Mouse (Mus musculus): ENCODE data around the gene 4921524J17Rik. TPM values are rescaled to one million over a fixed set of nuclear protein-coding genes. Genes with fewer than 3 reads are reported as not detected.

Gene 4921524J17Rik
- polyA plus RNA-seq (2012) = 2.1 and 2.7 TPM in 2 replicates

DNA sequence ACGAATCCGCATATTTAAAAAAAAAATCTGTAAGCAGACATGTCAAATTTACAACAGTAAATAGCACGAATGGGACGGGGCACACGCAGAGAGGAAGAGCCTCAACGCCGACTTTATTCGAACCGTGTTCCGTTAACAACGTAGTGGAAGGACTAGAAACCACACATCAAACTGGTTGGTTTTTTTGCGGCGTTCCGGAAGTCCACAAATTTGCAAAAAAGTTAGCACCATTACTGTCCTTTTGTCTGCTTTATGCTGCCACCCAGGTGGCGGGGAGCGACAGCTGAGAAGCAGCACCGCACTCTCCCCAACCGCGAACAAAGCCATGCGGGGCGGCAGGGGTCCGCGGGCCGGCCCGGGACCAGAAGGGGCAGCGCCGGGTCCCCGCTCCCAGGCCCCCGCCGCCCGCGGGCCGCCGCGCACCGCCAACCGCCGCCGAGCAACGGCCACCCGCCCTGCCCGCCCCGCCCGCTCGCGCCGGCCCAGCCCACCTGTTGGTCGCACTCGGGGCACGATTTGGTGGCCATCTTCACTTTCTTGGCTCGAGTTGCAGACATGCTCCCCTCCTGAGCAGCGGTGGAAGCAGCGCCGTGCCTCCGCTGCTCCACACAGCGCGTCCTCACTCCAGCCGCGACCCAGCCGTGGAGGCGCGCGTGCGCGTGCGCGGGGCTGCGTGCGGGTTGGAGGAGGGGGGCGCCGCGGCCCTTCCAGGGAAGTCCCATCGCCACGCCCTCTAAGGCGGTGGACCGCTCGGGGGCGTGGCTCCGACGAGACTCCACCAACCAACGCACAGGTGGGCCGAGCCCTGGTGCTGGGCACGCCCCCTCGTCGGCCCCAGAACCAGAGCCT is at the start of gene 4921524J17Rik:
Gene 4921524J17Rik, minus strand, starts transcription at position 666 of the 849 bp plus-strand sequence.
- no peaks in the 10 kb centered on the region for H3K36me3 ChIP-seq (ENCODE audit: control insufficient read depth)
- no peaks in the 10 kb centered on the region for H3K27me3 ChIP-seq (ENCODE audit: control insufficient read depth)
- H3K4me3 ChIP-seq (replicated peaks) = peak within 1 kb of the TSS; percentile 93
- H3K9me3 ChIP-seq (ENCODE audit: control insufficient read depth, low read length) = no peaks in the 10 kb centered on the region
- peaks cover 51% of the 10 kb centered on the region for H3K4me1 ChIP-seq (ENCODE audit: control insufficient read depth)
- TF ChIP-seq TAL1 (IDR thresholded peaks at IDR 0.05; ENCODE audit: low read length) = no peak
- no peak for TF ChIP-seq GATA1 (IDR thresholded peaks at IDR 0.05; ENCODE audit: low read length)

DNA sequence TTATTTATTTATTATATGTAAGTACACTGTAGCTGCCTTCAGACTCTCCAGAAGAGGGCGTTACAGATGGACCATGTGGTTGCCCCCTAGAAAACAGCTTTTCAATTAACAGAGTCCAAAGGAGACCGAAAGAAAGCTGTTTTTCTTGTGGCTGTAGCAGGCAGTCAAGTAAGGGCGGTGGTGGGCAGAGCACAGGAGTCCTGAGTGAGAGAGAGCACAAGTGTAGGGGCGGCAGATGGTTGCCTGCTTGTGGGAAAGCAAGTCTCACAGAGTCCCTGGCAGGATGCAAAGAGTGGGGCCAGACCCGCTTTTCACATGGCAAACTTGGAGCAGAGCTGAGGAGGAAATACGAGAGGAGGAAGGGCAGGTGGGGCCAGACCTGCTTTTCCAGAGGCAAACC is 49.8 kb upstream of the 4921524J17Rik start:
- TF ChIP-seq TAL1 (IDR thresholded peaks at IDR 0.05; ENCODE audit: low read length) (no peak), GATA1 (IDR thresholded peaks at IDR 0.05; ENCODE audit: low read length) (no peak)
- Histone ChIP-seq H3K36me3 (ENCODE audit: control insufficient read depth) (no peaks in the 10 kb centered on the region), H3K4me3 (replicated peaks) (no peak overlapping the region)

DNA sequence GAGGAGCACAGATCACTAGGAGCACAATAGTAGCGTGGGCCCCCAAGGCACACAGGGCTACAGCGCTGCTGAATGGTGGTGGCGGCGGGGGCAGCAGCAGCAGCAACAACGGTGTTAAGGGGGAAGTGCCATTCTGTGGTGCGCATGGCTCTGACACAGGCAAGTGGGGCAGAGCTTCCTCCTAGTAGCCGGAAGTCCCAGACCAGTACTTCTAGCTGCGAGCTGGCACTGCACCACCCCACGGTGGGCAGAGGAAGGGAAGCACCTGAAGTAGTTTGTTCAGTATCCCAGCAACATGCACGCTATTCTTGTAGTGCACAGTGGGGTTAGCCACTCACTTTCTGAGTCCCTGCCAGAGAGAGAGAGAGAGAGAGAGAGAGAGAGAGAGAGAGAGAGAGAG is 49.3 kb upstream of the 4921524J17Rik start:
- TF ChIP-seq TAL1 (IDR thresholded peaks at IDR 0.05; ENCODE audit: low read length) = no peak; the same call in 2 of the 3 replicates
- TF ChIP-seq GATA1 (IDR thresholded peaks at IDR 0.05; ENCODE audit: low read length) = no peak
- Histone ChIP-seq H3K27me3 (ENCODE audit: control insufficient read depth) (no peaks in the 10 kb centered on the region), H3K4me1 (ENCODE audit: control insufficient read depth) (peaks cover 5% of the 10 kb centered on the region; the same call in 1 of the 2 replicates), H3K36me3 (ENCODE audit: control insufficient read depth) (no peaks in the 10 kb centered on the region), H3K9me3 (ENCODE audit: control insufficient read depth, low read length) (no peaks in the 10 kb centered on the region), H3K4me3 (replicated peaks) (no peak overlapping the region)

More for the DNA sequence above, 49.8 kb upstream of the 4921524J17Rik start:
- Histone ChIP-seq H3K4me1 (ENCODE audit: control insufficient read depth) (peaks cover 5% of the 10 kb centered on the region; the same call in 1 of the 2 replicates), H3K9me3 (ENCODE audit: control insufficient read depth, low read length) (no peaks in the 10 kb centered on the region), H3K27me3 (ENCODE audit: control insufficient read depth) (no peaks in the 10 kb centered on the region)

DNA sequence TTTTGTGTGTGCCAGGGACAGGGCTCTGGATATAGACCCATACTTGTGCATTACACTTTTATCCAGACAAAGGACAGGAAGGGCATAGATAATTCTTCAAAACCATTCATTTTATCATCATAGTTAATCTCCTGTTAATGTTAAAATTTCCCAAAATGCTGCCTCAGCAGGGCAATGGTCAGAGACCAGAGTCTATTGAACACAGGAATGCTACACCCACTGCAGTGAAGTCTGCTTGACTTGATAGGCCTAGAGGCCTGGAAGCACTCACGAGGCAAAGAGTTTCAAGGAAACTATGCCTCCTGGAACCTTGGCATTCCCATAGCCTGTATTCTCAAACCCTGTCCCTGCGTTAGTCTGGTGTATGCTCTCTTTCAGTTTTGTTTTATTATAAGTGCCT is 47.1 kb upstream of the 4921524J17Rik start:
- H3K4me3 ChIP-seq (replicated peaks) = no peak overlapping the region
- no peaks in the 10 kb centered on the region for H3K9me3 ChIP-seq (ENCODE audit: control insufficient read depth, low read length)
- H3K4me1 ChIP-seq (ENCODE audit: control insufficient read depth) = peaks cover 5% of the 10 kb centered on the region; the same call in 1 of the 2 replicates
- TF ChIP-seq GATA1 (IDR thresholded peaks at IDR 0.05; ENCODE audit: low read length) (no peak), TAL1 (IDR thresholded peaks at IDR 0.05; ENCODE audit: low read length) (no peak)
- no peaks in the 10 kb centered on the region for H3K27me3 ChIP-seq (ENCODE audit: control insufficient read depth)
- no peaks in the 10 kb centered on the region for H3K36me3 ChIP-seq (ENCODE audit: control insufficient read depth)

DNA sequence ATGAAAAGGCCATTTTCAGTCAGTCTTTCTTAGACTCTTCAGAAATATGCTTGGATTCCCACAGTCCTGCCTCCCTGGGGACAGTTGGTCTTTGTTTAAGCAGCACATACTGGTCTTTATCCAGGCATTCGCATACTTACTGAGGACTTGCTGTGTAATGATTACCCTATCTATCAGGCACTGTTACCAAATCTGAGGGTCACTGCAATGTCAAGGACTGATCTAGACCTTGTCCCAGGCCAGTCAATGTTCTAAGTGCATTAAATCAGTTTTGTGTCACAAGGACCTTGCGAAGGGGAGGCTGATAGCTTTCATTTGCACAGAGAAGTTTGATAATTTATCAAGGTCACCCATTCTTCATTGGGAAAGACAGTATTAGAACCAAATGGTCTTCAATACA is 45.8 kb upstream of the 4921524J17Rik start:
- Histone ChIP-seq H3K4me3 (replicated peaks) (no peak overlapping the region), H3K9me3 (ENCODE audit: control insufficient read depth, low read length) (no peaks in the 10 kb centered on the region), H3K36me3 (ENCODE audit: control insufficient read depth) (no peaks in the 10 kb centered on the region), H3K27me3 (ENCODE audit: control insufficient read depth) (no peaks in the 10 kb centered on the region), H3K4me1 (ENCODE audit: control insufficient read depth) (peaks cover 5% of the 10 kb centered on the region; the same call in 1 of the 2 replicates)
- TF ChIP-seq TAL1 (IDR thresholded peaks at IDR 0.05; ENCODE audit: low read length) (no peak), GATA1 (IDR thresholded peaks at IDR 0.05; ENCODE audit: low read length) (no peak)

DNA sequence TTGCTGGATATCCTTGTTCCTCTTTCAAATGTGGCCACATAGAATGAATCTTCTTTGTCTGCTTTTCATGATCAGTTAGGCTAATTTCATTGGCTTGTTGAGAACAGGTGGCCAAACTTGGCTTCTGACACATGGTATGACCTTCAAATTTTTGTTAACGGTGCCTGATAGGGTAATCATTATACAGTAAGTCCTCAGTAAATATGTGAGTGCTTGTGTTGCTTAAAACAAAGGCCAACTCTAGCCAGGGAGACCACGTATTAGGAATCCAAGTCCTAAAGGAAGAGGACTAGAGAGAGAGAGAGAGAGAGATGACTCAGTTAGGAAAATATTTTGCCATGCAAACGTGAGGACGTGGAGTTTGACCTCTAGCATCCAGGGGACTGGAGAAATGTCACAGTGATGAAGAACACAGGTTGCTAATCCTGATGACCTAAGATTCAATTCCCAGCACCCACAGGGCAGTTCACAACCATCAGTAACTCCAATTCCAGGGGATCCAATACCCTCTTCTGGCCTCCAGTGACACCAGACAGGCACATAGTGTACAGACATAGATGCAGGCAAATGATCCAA is 44.4 kb upstream of the 4921524J17Rik start:
- TF ChIP-seq GATA1 (IDR thresholded peaks at IDR 0.05; ENCODE audit: low read length) (no peak), TAL1 (IDR thresholded peaks at IDR 0.05; ENCODE audit: low read length) (no peak)
- Histone ChIP-seq H3K4me1 (ENCODE audit: control insufficient read depth) (peaks cover 5% of the 10 kb centered on the region; the same call in 1 of the 2 replicates), H3K36me3 (ENCODE audit: control insufficient read depth) (no peaks in the 10 kb centered on the region), H3K9me3 (ENCODE audit: control insufficient read depth, low read length) (no peaks in the 10 kb centered on the region), H3K27me3 (ENCODE audit: control insufficient read depth) (no peaks in the 10 kb centered on the region), H3K4me3 (replicated peaks) (no peak overlapping the region)

DNA sequence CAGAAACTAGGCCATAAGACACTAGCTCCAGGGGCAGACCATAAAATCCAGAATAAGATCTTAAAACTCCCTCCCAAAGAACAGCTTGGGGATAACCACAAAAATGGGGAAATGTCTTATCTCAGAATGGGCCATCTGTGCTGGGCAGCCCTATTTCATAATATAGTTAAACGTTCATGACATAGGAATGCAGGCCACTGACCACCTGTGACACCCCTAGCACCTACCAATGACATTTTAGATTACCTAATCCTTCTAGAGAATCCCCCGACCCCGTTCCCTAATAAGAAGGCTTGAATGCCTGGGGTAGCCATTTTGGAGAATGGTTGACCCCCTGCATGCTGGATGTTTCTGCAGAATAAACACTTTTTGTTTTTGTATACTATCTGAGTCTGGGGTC is 42.3 kb upstream of the 4921524J17Rik start:
- Histone ChIP-seq H3K4me1 (ENCODE audit: control insufficient read depth) (no peaks in the 10 kb centered on the region), H3K4me3 (replicated peaks) (no peak overlapping the region), H3K36me3 (ENCODE audit: control insufficient read depth) (no peaks in the 10 kb centered on the region), H3K27me3 (ENCODE audit: control insufficient read depth) (no peaks in the 10 kb centered on the region), H3K9me3 (ENCODE audit: control insufficient read depth, low read length) (no peaks in the 10 kb centered on the region)
- no peak for TF ChIP-seq GATA1 (IDR thresholded peaks at IDR 0.05; ENCODE audit: low read length)
- no peak for TF ChIP-seq TAL1 (IDR thresholded peaks at IDR 0.05; ENCODE audit: low read length)

DNA sequence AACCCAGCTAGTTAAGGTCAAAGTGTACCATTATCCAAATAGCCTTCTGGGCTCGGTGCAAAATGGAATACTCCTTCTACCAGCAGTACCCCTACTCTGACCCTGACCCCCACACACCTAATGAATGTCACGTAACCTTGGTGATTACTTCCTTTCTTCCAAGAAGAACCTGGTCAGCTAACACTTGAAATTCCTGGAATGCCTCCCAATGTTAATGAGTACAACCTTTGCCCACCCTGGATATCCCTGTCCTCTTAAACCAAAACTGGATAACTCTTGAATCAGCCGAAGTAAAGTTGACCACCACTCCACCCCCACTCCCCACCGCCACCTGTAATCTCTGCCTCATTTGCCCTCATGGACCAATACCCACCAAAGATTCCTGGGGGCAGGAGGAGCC is 40.6 kb upstream of the 4921524J17Rik start:
- TF ChIP-seq GATA1 (IDR thresholded peaks at IDR 0.05; ENCODE audit: low read length) = no peak
- TF ChIP-seq TAL1 (IDR thresholded peaks at IDR 0.05; ENCODE audit: low read length) = no peak
- no peaks in the 10 kb centered on the region for H3K4me1 ChIP-seq (ENCODE audit: control insufficient read depth)
- H3K4me3 ChIP-seq (replicated peaks) = no peak overlapping the region
- no peaks in the 10 kb centered on the region for H3K27me3 ChIP-seq (ENCODE audit: control insufficient read depth)
- no peaks in the 10 kb centered on the region for H3K9me3 ChIP-seq (ENCODE audit: control insufficient read depth, low read length)
- no peaks in the 10 kb centered on the region for H3K36me3 ChIP-seq (ENCODE audit: control insufficient read depth)

DNA sequence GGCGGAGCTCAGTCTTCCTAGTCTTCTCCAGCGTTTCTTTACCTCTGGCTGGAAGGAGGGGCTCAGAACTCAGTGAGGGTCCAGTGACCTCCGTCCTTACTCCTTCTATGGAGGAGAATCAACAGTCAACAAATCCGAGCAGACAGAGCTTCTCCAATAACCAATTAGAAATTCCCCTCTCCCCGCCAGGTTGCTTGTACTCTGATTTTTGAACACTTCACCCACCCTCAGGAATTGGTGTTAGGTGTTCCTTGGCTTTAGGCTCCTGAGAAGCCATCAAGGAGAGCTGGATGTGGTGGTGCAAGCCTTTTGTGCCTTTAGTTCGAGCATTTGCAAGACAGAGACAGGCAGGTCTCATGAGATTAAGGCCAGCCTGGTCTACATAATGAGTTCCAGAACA is 40.2 kb upstream of the 4921524J17Rik start:
- Histone ChIP-seq H3K9me3 (ENCODE audit: control insufficient read depth, low read length) (no peaks in the 10 kb centered on the region), H3K36me3 (ENCODE audit: control insufficient read depth) (no peaks in the 10 kb centered on the region), H3K4me3 (replicated peaks) (no peak overlapping the region), H3K27me3 (ENCODE audit: control insufficient read depth) (no peaks in the 10 kb centered on the region), H3K4me1 (ENCODE audit: control insufficient read depth) (no peaks in the 10 kb centered on the region)
- no peak for TF ChIP-seq TAL1 (IDR thresholded peaks at IDR 0.05; ENCODE audit: low read length)
